Mouse (Mus musculus): ENCODE data around the gene Nckap5. TPM values are rescaled to one million over a fixed set of nuclear protein-coding genes. Genes with fewer than 3 reads are reported as not detected.

The Nckap5 gene
- total and polyA plus RNA-seq, 2 experiments: 0.37 to 0.70 TPM

- Histone ChIP-seq H3K79me2 (ENCODE audit: control insufficient read depth, insufficient read depth, low read length) (no peaks in the 10 kb centered on the region), H3K27ac (replicated peaks; ENCODE audit: insufficient read depth, low read depth, low read length) (no peak overlapping the region), H3K9ac (ENCODE audit: low read depth, low read length) (no peak overlapping the region), H3K4me1 (ENCODE audit: control insufficient read depth, insufficient read depth, low read length) (no peaks in the 10 kb centered on the region), H3K27me3 (ENCODE audit: control insufficient read depth, insufficient read depth, low read length) (peaks cover 4% of the 10 kb centered on the region; the same call in 1 of the 2 replicates), H3K4me3 (ENCODE audit: insufficient read depth, low read depth, low read length) (no peak overlapping the region), H3K36me3 (ENCODE audit: control insufficient read depth, insufficient read depth, low read length) (no peaks in the 10 kb centered on the region)
- no peak for TF ChIP-seq POLR2A (IDR thresholded peaks at IDR 0.05; ENCODE audit: extremely low read depth, insufficient read depth, low read length)
- no peak for TF ChIP-seq CTCF (IDR thresholded peaks at IDR 0.05; ENCODE audit: low read depth, low read length)
- no peak for DNase-seq (ENCODE audit: extremely low read depth, low read depth, low spot score)
- WGBS: 96% methylated on average over 2 of the region's 2 CpGs
Measured at GRCm38 (mm10) chr1:126686678-126687077, 143.9 kb downstream of the Nckap5 start.

GRCm38 (mm10) chr1:126683621-126684445, 146.8 kb downstream of the Nckap5 start:
- no peak overlapping the region for H3K27ac ChIP-seq (replicated peaks; ENCODE audit: insufficient read depth, low read depth, low read length)
- WGBS: 58% methylated on average over 11 of the region's 11 CpGs
- H3K4me3 ChIP-seq (ENCODE audit: insufficient read depth, low read depth, low read length): no peak overlapping the region
- H3K79me2 ChIP-seq (ENCODE audit: control insufficient read depth, insufficient read depth, low read length): no peaks in the 10 kb centered on the region
- no peak for DNase-seq (ENCODE audit: extremely low read depth, low read depth, low spot score)
- TF ChIP-seq CTCF (IDR thresholded peaks at IDR 0.05; ENCODE audit: low read depth, low read length): no peak
- no peak for TF ChIP-seq POLR2A (IDR thresholded peaks at IDR 0.05; ENCODE audit: extremely low read depth, insufficient read depth, low read length)
- H3K4me1 ChIP-seq (ENCODE audit: control insufficient read depth, insufficient read depth, low read length): no peaks in the 10 kb centered on the region
- no peaks in the 10 kb centered on the region for H3K36me3 ChIP-seq (ENCODE audit: control insufficient read depth, insufficient read depth, low read length)
- no peak overlapping the region for H3K9ac ChIP-seq (ENCODE audit: low read depth, low read length)
- H3K27me3 ChIP-seq (ENCODE audit: control insufficient read depth, insufficient read depth, low read length): peaks cover 7% of the 10 kb centered on the region; the same call in 1 of the 2 replicates

- H3K27me3 ChIP-seq (ENCODE audit: control insufficient read depth, insufficient read depth, low read length): peaks cover 7% of the 10 kb centered on the region; the same call in 1 of the 2 replicates
Measured at GRCm38 (mm10) chr1:126681773-126682172, 148.8 kb downstream of the Nckap5 start.

GRCm38 (mm10) chr1:126679348-126679747, 151.3 kb downstream of the Nckap5 start:
- TF ChIP-seq CTCF (IDR thresholded peaks at IDR 0.05; ENCODE audit: low read depth, low read length) (no peak), POLR2A (IDR thresholded peaks at IDR 0.05; ENCODE audit: extremely low read depth, insufficient read depth, low read length) (no peak)
- Histone ChIP-seq H3K4me1 (ENCODE audit: control insufficient read depth, insufficient read depth, low read length) (no peaks in the 10 kb centered on the region), H3K27me3 (ENCODE audit: control insufficient read depth, insufficient read depth, low read length) (peaks cover 14% of the 10 kb centered on the region; the same call in 1 of the 2 replicates), H3K36me3 (ENCODE audit: control insufficient read depth, insufficient read depth, low read length) (no peaks in the 10 kb centered on the region), H3K27ac (replicated peaks; ENCODE audit: insufficient read depth, low read depth, low read length) (no peak overlapping the region), H3K79me2 (ENCODE audit: control insufficient read depth, insufficient read depth, low read length) (no peaks in the 10 kb centered on the region), H3K4me3 (ENCODE audit: insufficient read depth, low read depth, low read length) (no peak overlapping the region), H3K9ac (ENCODE audit: low read depth, low read length) (no peak overlapping the region)
- WGBS: 100% methylated on average over 1 of the region's 1 CpGs
- no peak for DNase-seq (ENCODE audit: extremely low read depth, low read depth, low spot score)

More at GRCm38 (mm10) chr1:126681773-126682172, 148.8 kb downstream of the Nckap5 start:
- Histone ChIP-seq H3K9ac (ENCODE audit: low read depth, low read length) (no peak overlapping the region), H3K4me3 (ENCODE audit: insufficient read depth, low read depth, low read length) (no peak overlapping the region), H3K4me1 (ENCODE audit: control insufficient read depth, insufficient read depth, low read length) (no peaks in the 10 kb centered on the region), H3K27ac (replicated peaks; ENCODE audit: insufficient read depth, low read depth, low read length) (no peak overlapping the region), H3K79me2 (ENCODE audit: control insufficient read depth, insufficient read depth, low read length) (no peaks in the 10 kb centered on the region), H3K36me3 (ENCODE audit: control insufficient read depth, insufficient read depth, low read length) (no peaks in the 10 kb centered on the region)
- TF ChIP-seq CTCF (IDR thresholded peaks at IDR 0.05; ENCODE audit: low read depth, low read length) (no peak), POLR2A (IDR thresholded peaks at IDR 0.05; ENCODE audit: extremely low read depth, insufficient read depth, low read length) (no peak)
- 77% methylated on average over 8 of the region's 8 CpGs for WGBS
- no peak for DNase-seq (ENCODE audit: extremely low read depth, low read depth, low spot score)

- Histone ChIP-seq H3K4me3 (ENCODE audit: insufficient read depth, low read depth, low read length) (no peak overlapping the region), H3K79me2 (ENCODE audit: control insufficient read depth, insufficient read depth, low read length) (no peaks in the 10 kb centered on the region), H3K36me3 (ENCODE audit: control insufficient read depth, insufficient read depth, low read length) (no peaks in the 10 kb centered on the region), H3K9ac (ENCODE audit: low read depth, low read length) (no peak overlapping the region), H3K4me1 (ENCODE audit: control insufficient read depth, insufficient read depth, low read length) (no peaks in the 10 kb centered on the region), H3K27ac (replicated peaks; ENCODE audit: insufficient read depth, low read depth, low read length) (no peak overlapping the region), H3K27me3 (ENCODE audit: control insufficient read depth, insufficient read depth, low read length) (peaks cover 10% of the 10 kb centered on the region; the same call in 1 of the 2 replicates)
- WGBS: 59% methylated on average over 4 of the region's 4 CpGs
- TF ChIP-seq POLR2A (IDR thresholded peaks at IDR 0.05; ENCODE audit: extremely low read depth, insufficient read depth, low read length): no peak
- no peak for TF ChIP-seq CTCF (IDR thresholded peaks at IDR 0.05; ENCODE audit: low read depth, low read length)
- no peak for DNase-seq (ENCODE audit: extremely low read depth, low read depth, low spot score)
Measured at GRCm38 (mm10) chr1:126677280-126677679, 153.3 kb downstream of the Nckap5 start.

GRCm38 (mm10) chr1:126676769-126677168, 153.8 kb downstream of the Nckap5 start:
- WGBS: 33% methylated on average over 1 of the region's 1 CpGs
- Histone ChIP-seq H3K9ac (ENCODE audit: low read depth, low read length) (no peak overlapping the region), H3K79me2 (ENCODE audit: control insufficient read depth, insufficient read depth, low read length) (no peaks in the 10 kb centered on the region)

More at GRCm38 (mm10) chr1:126676769-126677168, 153.8 kb downstream of the Nckap5 start:
- Histone ChIP-seq H3K27ac (replicated peaks; ENCODE audit: insufficient read depth, low read depth, low read length) (no peak overlapping the region), H3K4me3 (ENCODE audit: insufficient read depth, low read depth, low read length) (no peak overlapping the region), H3K36me3 (ENCODE audit: control insufficient read depth, insufficient read depth, low read length) (no peaks in the 10 kb centered on the region), H3K4me1 (ENCODE audit: control insufficient read depth, insufficient read depth, low read length) (no peaks in the 10 kb centered on the region), H3K27me3 (ENCODE audit: control insufficient read depth, insufficient read depth, low read length) (peaks cover 10% of the 10 kb centered on the region; the same call in 1 of the 2 replicates)
- no peak for DNase-seq (ENCODE audit: extremely low read depth, low read depth, low spot score)
- TF ChIP-seq CTCF (IDR thresholded peaks at IDR 0.05; ENCODE audit: low read depth, low read length) (no peak), POLR2A (IDR thresholded peaks at IDR 0.05; ENCODE audit: extremely low read depth, insufficient read depth, low read length) (no peak)

Data from liver, adult 2 months (tissue).